Mouse (Mus musculus) kidney, postnatal 0 days (tissue): ENCODE results near the gene Dram1. TPM values are rescaled to one million over a fixed set of nuclear protein-coding genes. Genes with fewer than 3 reads are reported as not detected.

ENCODE experiments used
- ATAC-seq: fragments of 200-750 bp; cut with Nextera tagmentation; replicated peaks from 2 replicates; pipeline ENCODE4 v1.8.0; 2017; ENCODE audit warnings: low read depth, moderate number of reproducible peaks, moderate TSS enrichment, moderate library complexity; ENCODE audit not compliant: low FRiP score
- DNase-seq: peaks from one replicate; pipeline ENCODE4 v3.0.0-alpha.2; 2016; ENCODE audit warnings: low spot score
- H3K27ac ChIP-seq: fragments of 300-500 bp; sonication (generic); 2 replicates; pipeline ENCODE4 v1.5.1; 2014; ENCODE audit warnings: mild to moderate bottlenecking
- H3K27me3 ChIP-seq: fragments of 300-500 bp; sonication (generic); 2 replicates; pipeline ENCODE4 v1.6.1; 2014; ENCODE audit warnings: low read length, mixed read lengths; ENCODE audit not compliant: insufficient read depth
- H3K36me3 ChIP-seq: fragments of 300-500 bp; sonication (generic); 2 replicates; pipeline ENCODE4 v1.6.1; 2014; ENCODE audit warnings: low read length, mixed read lengths; ENCODE audit not compliant: insufficient read depth
- H3K4me1 ChIP-seq: fragments of 300-500 bp; sonication (generic); replicated peaks from 2 replicates; pipeline ENCODE4 v1.6.1; 2014; ENCODE audit warnings: antibody characterized with exemption, low read length, mixed read lengths; ENCODE audit not compliant: insufficient read depth
- H3K4me2 ChIP-seq: fragments of 300-500 bp; sonication (generic); 2 replicates; pipeline ENCODE4 v1.6.1; 2014; ENCODE audit warnings: mild to moderate bottlenecking, low read length, moderate library complexity, mixed read lengths
- H3K4me3 ChIP-seq: fragments of 300-500 bp; sonication (generic); replicated peaks from 2 replicates; pipeline ENCODE4 v1.5.1; 2014; ENCODE audit warnings: low read depth, low read length
- H3K9ac ChIP-seq: fragments of 300-500 bp; sonication (generic); 2 replicates; pipeline ENCODE4 v1.6.1; 2014; ENCODE audit warnings: low read depth, low read length
- H3K9me3 ChIP-seq: fragments of 300-500 bp; sonication (generic); replicated peaks from 2 replicates; pipeline ENCODE4 v1.6.1; 2016; ENCODE audit warnings: low read length, inconsistent platforms, mixed read lengths
- CTCF ChIP-seq: IDR thresholded peaks from 2 replicates; pipeline ENCODE4 v1.5.1; 2016; ENCODE audit warnings: antibody characterized with exemption, low read depth, mild to moderate bottlenecking, moderate library complexity
- WGBS: fragments of 180-500 bp; shearing (Covaris S2); extraction: QIAGEN DNeasy Blood & Tissue Kit; methylation state at CpG from one replicate; pipeline ENCODE4 v1.1.7; 2014; 5-methylcytosine and 5-hydroxymethylcytosine counted together
- polyA plus RNA-seq: library from polyadenylated mRNA; unstranded; fragments of >200 nt; fragmentation: Nextera tagmentation; extraction: Ambion mirVana; gene quantifications from 2 replicates; pipeline ENCODE4 v1.2.1, GENCODE M21; 2015

Gene Dram1
- polyA plus RNA-seq, 1 experiment from 2014 or later = 5.9 TPM

DNA sequence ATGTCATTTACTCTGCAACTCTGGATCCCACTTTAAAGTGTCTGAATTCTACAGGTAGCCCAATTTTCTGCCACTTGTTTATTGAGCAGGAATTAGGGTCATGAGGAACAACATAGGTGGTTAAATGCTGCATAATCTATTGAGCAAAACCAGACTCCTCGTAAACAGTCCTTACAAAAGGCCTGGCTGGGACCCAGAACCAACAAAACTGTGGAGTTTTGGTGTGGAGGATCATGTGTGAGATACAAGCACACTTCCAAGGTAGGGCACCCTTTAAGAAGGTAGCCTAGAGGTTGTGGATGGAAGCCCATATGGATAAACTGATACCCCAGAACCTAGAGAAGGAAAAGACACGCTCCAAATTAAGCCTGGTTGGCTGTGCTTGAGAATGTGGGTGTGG is 28.2 kb downstream of the Dram1 start:
- no peaks in the 10 kb centered on the region for H3K4me1 ChIP-seq
- no peak overlapping the region for H3K4me2 ChIP-seq
- no peak overlapping the region for H3K9ac ChIP-seq
- ATAC-seq = no peak
- no peak overlapping the region for H3K27ac ChIP-seq
- no peaks in the 10 kb centered on the region for H3K36me3 ChIP-seq
- TF ChIP-seq CTCF = no peak
- no peaks in the 10 kb centered on the region for H3K27me3 ChIP-seq
- H3K4me3 ChIP-seq = no peak overlapping the region
- no peak for DNase-seq
- H3K9me3 ChIP-seq = no peaks in the 10 kb centered on the region
- 57% methylated on average over 2 of the region's 2 CpGs for WGBS

DNA sequence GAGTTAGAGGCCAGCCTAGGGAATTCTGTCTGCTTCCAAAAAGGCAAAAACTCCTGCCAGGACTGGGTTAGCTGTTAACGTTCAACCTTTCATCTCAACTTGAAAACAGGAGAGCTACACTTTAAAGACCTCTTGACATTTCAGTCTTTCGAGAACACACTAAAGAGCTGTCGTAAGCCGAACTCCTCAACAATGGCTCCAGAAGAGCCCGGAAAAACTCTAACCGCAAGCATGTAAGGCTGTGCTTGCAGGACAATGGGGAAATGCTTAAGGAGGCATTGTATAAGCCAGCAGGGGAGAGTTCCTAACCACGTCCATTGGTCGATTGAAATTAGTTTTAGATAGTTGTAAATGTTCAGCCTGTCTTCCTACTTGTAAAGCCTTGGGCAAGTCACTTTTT is 29.1 kb downstream of the Dram1 start:
- no peak overlapping the region for H3K9ac ChIP-seq
- 40% methylated on average over 8 of the region's 8 CpGs for WGBS
- no peak overlapping the region for H3K27ac ChIP-seq
- TF ChIP-seq CTCF = no peak
- H3K27me3 ChIP-seq = no peaks in the 10 kb centered on the region
- no peaks in the 10 kb centered on the region for H3K36me3 ChIP-seq
- DNase-seq = no peak
- H3K9me3 ChIP-seq = no peaks in the 10 kb centered on the region
- ATAC-seq = no peak
- H3K4me3 ChIP-seq = no peak overlapping the region
- H3K4me1 ChIP-seq = no peaks in the 10 kb centered on the region
- H3K4me2 ChIP-seq = no peak overlapping the region

- Histone ChIP-seq H3K4me3 (no peak overlapping the region), H3K27me3 (no peaks in the 10 kb centered on the region), H3K4me1 (no peaks in the 10 kb centered on the region), H3K4me2 (no peak overlapping the region), H3K9ac (no peak overlapping the region), H3K27ac (peak overlapping the region; percentile 5; the same call in 1 of the 2 replicates), H3K36me3 (no peaks in the 10 kb centered on the region), H3K9me3 (no peaks in the 10 kb centered on the region)
- 70% methylated on average over 12 of the region's 12 CpGs for WGBS
- ATAC-seq (no peak), DNase-seq (no peak)
- TF ChIP-seq CTCF = no peak
Measured at GRCm38 (mm10) chr10:88346454-88347245, 32.2 kb downstream of the Dram1 start.

DNA sequence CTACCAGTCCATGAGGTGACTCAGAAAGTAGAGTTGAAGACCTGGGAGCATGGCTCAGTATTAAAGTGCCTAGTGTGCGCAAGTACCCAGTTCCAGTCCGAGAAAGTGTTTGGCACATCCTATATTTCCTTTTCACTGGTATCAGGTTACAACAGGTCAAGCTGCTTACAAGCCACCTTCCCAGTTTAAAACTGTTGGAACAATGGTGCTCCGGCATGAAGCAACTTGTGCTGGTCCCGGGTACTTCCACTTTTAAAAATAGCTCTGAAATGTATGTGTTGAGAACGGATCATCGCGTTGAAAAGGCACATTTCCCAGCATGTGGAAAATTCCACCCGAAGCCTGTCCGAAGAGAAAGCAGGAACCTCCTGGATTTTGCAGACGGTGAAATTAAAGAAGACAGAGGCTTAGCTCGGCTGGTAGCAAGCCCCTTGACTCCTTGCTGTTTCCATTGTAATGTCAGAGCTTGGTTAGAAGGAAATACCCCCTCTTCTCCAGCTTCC is 32.9 kb downstream of the Dram1 start:
- WGBS = 55% methylated on average over 11 of the region's 11 CpGs
- H3K36me3 ChIP-seq = no peaks in the 10 kb centered on the region
- H3K4me2 ChIP-seq = 0 out of 2 replicates have a peak overlapping the region, but pooled peaks have one; percentile 8
- no peaks in the 10 kb centered on the region for H3K9me3 ChIP-seq
- no peak overlapping the region for H3K9ac ChIP-seq
- no peaks in the 10 kb centered on the region for H3K4me1 ChIP-seq
- ATAC-seq (no peak), DNase-seq (peak; percentile 25)
- H3K27me3 ChIP-seq = no peaks in the 10 kb centered on the region
- H3K27ac ChIP-seq = peak overlapping the region; percentile 5; the same call in 1 of the 2 replicates
- H3K4me3 ChIP-seq = no peak overlapping the region
- no peak for TF ChIP-seq CTCF

DNA sequence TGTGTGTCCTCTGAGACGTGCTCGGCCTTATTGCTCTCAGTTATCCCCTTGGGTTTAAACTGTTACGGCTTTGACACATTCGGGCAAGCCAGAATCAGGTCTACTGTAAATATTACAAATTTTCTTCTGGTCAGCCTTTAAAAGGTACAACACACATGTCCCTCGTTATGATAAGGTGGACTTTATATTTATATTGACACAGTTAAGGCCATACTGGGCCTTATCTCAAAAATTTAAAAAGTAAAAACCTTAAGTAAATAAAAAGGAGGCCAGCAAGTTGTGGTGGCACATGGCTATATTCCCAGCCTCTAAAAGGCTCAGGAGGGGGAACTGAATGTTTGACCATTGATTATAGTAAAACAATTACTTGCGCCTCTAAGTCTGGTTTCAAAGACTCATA is 37.5 kb downstream of the Dram1 start:
- no peak for DNase-seq
- Histone ChIP-seq H3K27me3 (no peaks in the 10 kb centered on the region), H3K36me3 (no peaks in the 10 kb centered on the region), H3K9me3 (no peaks in the 10 kb centered on the region), H3K27ac (no peak overlapping the region), H3K4me1 (no peaks in the 10 kb centered on the region), H3K4me2 (no peak overlapping the region), H3K9ac (no peak overlapping the region), H3K4me3 (no peak overlapping the region)
- no peak for ATAC-seq
- TF ChIP-seq CTCF = no peak
- WGBS = 81% methylated on average over 6 of the region's 6 CpGs

- H3K27me3 ChIP-seq = no peaks in the 10 kb centered on the region
- no peak for DNase-seq
- no peaks in the 10 kb centered on the region for H3K9me3 ChIP-seq
- H3K9ac ChIP-seq = no peak overlapping the region
- H3K4me2 ChIP-seq = no peak overlapping the region
- H3K4me1 ChIP-seq = no peaks in the 10 kb centered on the region
- H3K4me3 ChIP-seq = no peak overlapping the region
- no peak for ATAC-seq
- H3K27ac ChIP-seq = no peak overlapping the region
- no peak for TF ChIP-seq CTCF
- H3K36me3 ChIP-seq = no peaks in the 10 kb centered on the region
- 92% methylated on average over 9 of the region's 9 CpGs for WGBS
Measured at GRCm38 (mm10) chr10:88340660-88341059, 38.2 kb downstream of the Dram1 start.
